Mouse (Mus musculus): Measurements from ENCODE around the gene Glis2. TPM values are rescaled to one million over a fixed set of nuclear protein-coding genes. Genes with fewer than 3 reads are reported as not detected.
A peak's percentile ranks its signal among the peaks of the same experiment; 100 is the strongest.

Gene Glis2
- polyA plus RNA-seq, 1 experiment from 2014 or later = 34.9 TPM

GRCm38 (mm10) chr16:4585642-4586530 lies 8.6 kb upstream of the Glis2 start:
- peaks cover 7% of the 10 kb centered on the region for H3K36me3 ChIP-seq
- H3K4me1 ChIP-seq = peaks cover 22% of the 10 kb centered on the region
- peak overlapping the region; percentile 29; the same call in 1 of the 2 replicates for H3K9ac ChIP-seq
- peak; percentile 11; the same call in 1 of the 2 replicates for ATAC-seq (ENCODE audit: insufficient number of reproducible peaks, low FRiP score, low TSS enrichment, low read depth)
- 8% methylated on average over 14 of the region's 14 CpGs for WGBS
- peak overlapping the region; percentile 60 for H3K4me2 ChIP-seq
- H3K27me3 ChIP-seq = no peaks in the 10 kb centered on the region
- peak overlapping the region; percentile 92 for H3K27ac ChIP-seq
- no peaks in the 10 kb centered on the region for H3K9me3 ChIP-seq
- peak overlapping the region; percentile 48 for H3K4me3 ChIP-seq

GRCm38 (mm10) chr16:4586531-4587123 lies 7.9 kb upstream of the Glis2 start:
- Histone ChIP-seq H3K27ac (peak overlapping the region; percentile 92), H3K4me3 (peak overlapping the region; percentile 48), H3K4me2 (peak overlapping the region; percentile 60), H3K4me1 (peaks cover 22% of the 10 kb centered on the region), H3K9me3 (no peaks in the 10 kb centered on the region), H3K36me3 (peaks cover 10% of the 10 kb centered on the region), H3K9ac (peak overlapping the region; percentile 29; the same call in 1 of the 2 replicates), H3K27me3 (no peaks in the 10 kb centered on the region)
- 1% methylated on average over 43 of the region's 43 CpGs for WGBS
- ATAC-seq (ENCODE audit: insufficient number of reproducible peaks, low FRiP score, low TSS enrichment, low read depth) = peak; percentile 97

DNA sequence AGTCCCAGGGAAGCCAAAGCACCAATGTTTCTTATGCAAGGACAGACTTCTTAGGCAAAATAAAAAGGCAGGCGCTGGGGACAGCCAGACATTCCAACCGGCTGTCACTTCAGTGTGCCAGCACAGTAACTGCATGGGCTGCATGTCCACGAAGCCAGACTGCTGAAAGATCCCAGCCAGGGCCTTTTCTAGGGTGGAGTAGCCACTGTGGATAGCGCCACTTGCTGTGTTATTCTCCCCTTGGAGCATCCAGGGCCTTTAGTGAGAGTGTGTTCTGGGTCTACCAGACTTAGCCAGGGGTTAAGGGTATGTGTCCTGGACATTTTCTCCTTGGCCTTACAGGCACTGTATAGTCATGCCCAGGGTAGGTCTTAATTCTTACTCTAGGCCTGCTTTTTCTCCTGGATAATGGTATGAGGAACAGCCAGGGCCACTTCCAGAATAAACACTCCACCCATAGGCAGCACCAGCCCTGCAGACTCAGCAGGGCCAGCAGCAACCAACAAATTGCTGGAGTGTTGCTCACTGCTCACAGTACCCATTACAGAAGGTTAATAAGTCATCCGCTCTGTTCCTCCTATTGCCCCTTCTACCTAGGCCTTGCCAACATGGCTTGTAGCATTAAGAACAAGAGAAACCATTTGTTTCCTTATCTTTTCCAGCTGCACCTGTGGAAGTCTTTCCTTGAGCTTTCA lies 6.8 kb upstream of the Glis2 start:
- peaks cover 10% of the 10 kb centered on the region for H3K36me3 ChIP-seq
- peaks cover 32% of the 10 kb centered on the region for H3K4me1 ChIP-seq
- H3K9ac ChIP-seq = no peak overlapping the region
- 57% methylated on average over 5 of the region's 5 CpGs for WGBS
- H3K27ac ChIP-seq = peak overlapping the region; percentile 92
- peak overlapping the region; percentile 60 for H3K4me2 ChIP-seq
- no peaks in the 10 kb centered on the region for H3K27me3 ChIP-seq
- H3K9me3 ChIP-seq = no peaks in the 10 kb centered on the region
- no peak for ATAC-seq (ENCODE audit: insufficient number of reproducible peaks, low FRiP score, low TSS enrichment, low read depth)
- peak overlapping the region; percentile 48; the same call in 1 of the 2 replicates for H3K4me3 ChIP-seq

DNA sequence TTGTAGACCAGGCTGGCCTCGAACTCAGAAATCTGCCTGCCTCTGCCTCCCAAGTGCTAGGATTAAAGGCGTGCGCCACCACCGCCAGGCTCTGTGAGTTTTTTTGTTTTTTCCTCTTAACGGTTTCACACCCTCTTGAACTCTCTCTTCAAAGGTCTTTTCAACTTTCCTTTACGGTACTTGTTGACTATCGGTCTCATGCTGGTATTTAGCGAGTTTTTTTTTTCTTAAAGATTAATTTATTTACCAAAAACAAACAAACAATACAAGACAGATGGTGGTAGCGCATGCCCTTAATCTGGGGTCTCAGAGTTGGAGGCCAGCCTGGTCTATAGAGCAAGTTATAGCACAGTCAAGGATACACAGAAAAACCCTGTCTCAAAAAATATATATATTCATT lies 4.3 kb upstream of the Glis2 start:
- Histone ChIP-seq H3K4me3 (no peak overlapping the region), H3K9ac (no peak overlapping the region), H3K27ac (no peak overlapping the region), H3K36me3 (peaks cover 10% of the 10 kb centered on the region), H3K4me1 (peaks cover 47% of the 10 kb centered on the region), H3K27me3 (no peaks in the 10 kb centered on the region), H3K9me3 (no peaks in the 10 kb centered on the region), H3K4me2 (no peak overlapping the region)
- no peak for ATAC-seq (ENCODE audit: insufficient number of reproducible peaks, low FRiP score, low TSS enrichment, low read depth)
- 95% methylated on average over 9 of the region's 9 CpGs for WGBS

DNA sequence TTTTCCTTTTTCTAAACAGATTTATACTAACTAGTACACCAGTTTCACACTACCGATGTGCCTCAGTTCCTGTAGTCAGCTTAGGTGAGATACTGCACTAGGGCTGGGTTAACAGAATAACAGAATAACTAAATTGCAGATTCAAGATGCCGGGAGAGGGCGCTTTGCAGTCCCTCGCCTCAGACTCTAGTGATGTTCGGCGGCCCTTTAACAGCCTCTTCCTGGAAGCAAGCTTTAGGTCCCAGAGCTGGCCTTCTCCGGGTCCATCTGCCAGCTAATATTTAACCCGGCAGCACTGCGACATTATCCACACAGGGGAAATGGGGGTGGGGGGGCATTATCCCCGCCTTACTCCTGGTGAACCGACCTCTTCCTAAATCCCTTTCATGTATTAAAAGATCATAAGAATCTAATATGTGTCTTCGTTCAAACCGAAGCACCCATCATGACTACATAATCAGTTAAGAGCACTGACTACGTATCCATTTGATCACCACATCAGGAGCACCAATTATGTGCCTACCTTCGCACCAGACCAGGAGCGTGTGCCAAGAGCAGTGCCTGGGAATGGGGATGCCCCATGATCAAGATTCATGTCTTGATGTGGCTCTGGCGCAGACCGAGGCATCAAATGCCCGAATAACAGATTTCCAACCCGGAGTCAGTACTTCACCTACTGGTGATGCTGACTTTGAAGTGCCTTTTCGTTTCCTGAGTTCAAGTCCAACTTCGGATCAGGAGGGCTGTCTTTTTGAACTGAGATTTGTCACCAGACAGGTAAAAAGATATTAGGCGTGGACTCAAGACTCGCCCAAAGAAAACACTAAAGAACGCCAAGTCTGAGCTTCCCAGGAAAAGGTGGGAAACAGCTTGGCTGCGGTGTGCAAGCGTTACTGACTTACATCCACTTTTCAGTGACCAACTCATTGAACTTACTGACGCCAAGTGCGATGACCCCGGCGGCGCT lies 1.3 kb upstream of the Glis2 start:
- Histone ChIP-seq H3K4me1 (peaks cover 54% of the 10 kb centered on the region), H3K36me3 (peaks cover 10% of the 10 kb centered on the region)
- WGBS = 14% methylated on average over 32 of the region's 32 CpGs

GRCm38 (mm10) chr16:4594814-4595526 lies 457 bp downstream of the Glis2 start:
- 0 out of 2 replicates have a peak, but pooled peaks have one; percentile 1 for ATAC-seq (ENCODE audit: insufficient number of reproducible peaks, low FRiP score, low TSS enrichment, low read depth)
- no peaks in the 10 kb centered on the region for H3K27me3 ChIP-seq

More for the DNA sequence above, 1.3 kb upstream of the Glis2 start:
- Histone ChIP-seq H3K9me3 (no peaks in the 10 kb centered on the region), H3K27ac (peak overlapping the region; percentile 96), H3K4me2 (peak overlapping the region; percentile 91), H3K9ac (peak overlapping the region; percentile 56), H3K4me3 (peak overlapping the region; percentile 86), H3K27me3 (no peaks in the 10 kb centered on the region)
- ATAC-seq (ENCODE audit: insufficient number of reproducible peaks, low FRiP score, low TSS enrichment, low read depth) = no peak

DNA sequence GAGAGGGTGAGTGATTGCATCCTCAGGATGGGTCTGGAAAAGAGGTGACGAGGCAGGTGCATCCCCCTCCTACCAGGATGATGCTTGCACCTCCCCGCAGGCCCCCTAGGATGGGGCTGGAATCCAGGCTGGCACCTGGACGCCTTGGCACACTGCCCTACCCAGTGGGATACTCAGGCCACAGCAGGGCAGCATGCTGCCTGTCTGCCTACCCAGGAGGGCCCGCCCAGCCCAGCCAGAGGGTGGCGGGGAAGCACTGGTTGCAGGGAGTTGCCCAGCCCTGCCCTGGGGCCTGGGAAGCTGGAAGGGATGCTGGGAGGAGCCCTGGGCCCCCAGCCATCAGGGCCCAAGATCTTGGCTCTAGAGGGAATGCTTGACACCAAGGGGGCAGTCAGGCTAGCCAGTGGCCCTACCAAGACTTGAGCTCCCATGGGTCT lies 1.0 kb downstream of the Glis2 start:
- Histone ChIP-seq H3K4me2 (peak overlapping the region; percentile 91), H3K4me1 (peaks cover 78% of the 10 kb centered on the region), H3K4me3 (peak overlapping the region; percentile 86), H3K36me3 (peaks cover 7% of the 10 kb centered on the region), H3K27ac (peak overlapping the region; percentile 96), H3K9ac (peak overlapping the region; percentile 82), H3K9me3 (no peaks in the 10 kb centered on the region), H3K27me3 (no peaks in the 10 kb centered on the region)
- 4% methylated on average over 5 of the region's 5 CpGs for WGBS
- no peak for ATAC-seq (ENCODE audit: insufficient number of reproducible peaks, low FRiP score, low TSS enrichment, low read depth)

More at GRCm38 (mm10) chr16:4594814-4595526, 457 bp downstream of the Glis2 start:
- H3K4me2 ChIP-seq = peak overlapping the region; percentile 91
- H3K27ac ChIP-seq = peak overlapping the region; percentile 96
- peaks cover 72% of the 10 kb centered on the region for H3K4me1 ChIP-seq
- peaks cover 10% of the 10 kb centered on the region for H3K36me3 ChIP-seq
- H3K9me3 ChIP-seq = no peaks in the 10 kb centered on the region
- H3K4me3 ChIP-seq = peak overlapping the region; percentile 86
- H3K9ac ChIP-seq = peak overlapping the region; percentile 82
- WGBS = under 1% methylated on average over 40 of the region's 52 CpGs

- H3K9ac ChIP-seq = peak overlapping the region; percentile 82
- H3K4me3 ChIP-seq = peak overlapping the region; percentile 86
- no peaks in the 10 kb centered on the region for H3K9me3 ChIP-seq
- H3K4me2 ChIP-seq = peak overlapping the region; percentile 91
- H3K27me3 ChIP-seq = no peaks in the 10 kb centered on the region
- H3K4me1 ChIP-seq = peaks cover 85% of the 10 kb centered on the region
- 17% methylated on average over 3 of the region's 3 CpGs for WGBS
- H3K36me3 ChIP-seq = no peaks in the 10 kb centered on the region
- H3K27ac ChIP-seq = peak overlapping the region; percentile 96
- no peak for ATAC-seq (ENCODE audit: insufficient number of reproducible peaks, low FRiP score, low TSS enrichment, low read depth)
These were observed 1.7 kb downstream of the Glis2 start for GRCm38 (mm10) chr16:4596141-4596728.

DNA sequence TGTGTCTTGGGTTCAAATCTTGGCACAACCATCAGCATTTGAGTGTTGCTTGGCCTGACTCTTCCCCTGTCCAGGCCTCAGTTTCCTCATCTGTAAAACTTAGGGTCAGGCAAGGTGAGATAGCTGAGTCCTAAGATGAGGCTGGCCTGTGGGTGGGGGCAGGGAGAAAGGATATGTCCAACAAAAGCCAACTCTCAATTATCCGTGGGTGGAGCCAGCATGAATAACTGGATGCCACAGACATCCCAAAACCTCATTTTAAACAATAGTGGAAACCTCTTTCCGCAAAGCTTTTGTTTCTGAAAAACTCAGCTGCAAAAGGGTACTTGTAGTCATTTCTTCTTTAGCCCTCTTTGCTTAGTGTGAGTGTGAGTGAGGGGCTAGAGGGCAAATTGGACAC lies 2.3 kb downstream of the Glis2 start:
- WGBS = 45% methylated on average over 2 of the region's 2 CpGs

GRCm38 (mm10) chr16:4597296-4597695 lies 2.8 kb downstream of the Glis2 start:
- Histone ChIP-seq H3K9ac (no peak overlapping the region), H3K36me3 (no peaks in the 10 kb centered on the region), H3K4me3 (peak overlapping the region; percentile 86), H3K27me3 (no peaks in the 10 kb centered on the region), H3K27ac (peak overlapping the region; percentile 96), H3K9me3 (no peaks in the 10 kb centered on the region), H3K4me1 (peaks cover 88% of the 10 kb centered on the region), H3K4me2 (peak overlapping the region; percentile 91)
- 33% methylated on average over 3 of the region's 7 CpGs for WGBS
- ATAC-seq (ENCODE audit: insufficient number of reproducible peaks, low FRiP score, low TSS enrichment, low read depth) = no peak

More for the DNA sequence above, 2.3 kb downstream of the Glis2 start:
- H3K36me3 ChIP-seq = no peaks in the 10 kb centered on the region
- 0 out of 2 replicates have a peak overlapping the region, but pooled peaks have one; percentile 82 for H3K9ac ChIP-seq
- H3K27me3 ChIP-seq = no peaks in the 10 kb centered on the region
- peak overlapping the region; percentile 91 for H3K4me2 ChIP-seq
- peak overlapping the region; percentile 86 for H3K4me3 ChIP-seq
- H3K4me1 ChIP-seq = peaks cover 88% of the 10 kb centered on the region
- no peak for ATAC-seq (ENCODE audit: insufficient number of reproducible peaks, low FRiP score, low TSS enrichment, low read depth)
- H3K27ac ChIP-seq = peak overlapping the region; percentile 96
- H3K9me3 ChIP-seq = no peaks in the 10 kb centered on the region
